Mouse (Mus musculus): ENCODE data around the gene Ccdc154.

GRCm38 (mm10) chr17:25163387-25163786, 1.1 kb downstream of the Ccdc154 start:
- TF ChIP-seq CTCF (conservative IDR thresholded peaks at IDR 0.05 in 1 of 2, IDR thresholded peaks at IDR 0.05 in 1 of 2; ENCODE audit: low read depth in 2 of 2, low read length in 2 of 2) (no peak), HCFC1 (IDR thresholded peaks at IDR 0.05; ENCODE audit: low read depth, low read length) (no peak), POLR2A (IDR thresholded peaks at IDR 0.05; ENCODE audit: low read depth, low read length) (no peak), MEF2A (IDR thresholded peaks at IDR 0.05; ENCODE audit: borderline replicate concordance, low read depth, low read length) (no peak), MYC (IDR thresholded peaks at IDR 0.05; ENCODE audit: low read depth, low read length) (no peak)

Data from CH12.LX (cell line).